Mouse (Mus musculus): ENCODE data around the gene Cacng3. TPM values are rescaled to one million over a fixed set of nuclear protein-coding genes. Genes with fewer than 3 reads are reported as not detected.

The Cacng3 gene
- polyA plus RNA-seq, 1 experiment from 2014 or later, result 0.64 TPM

DNA sequence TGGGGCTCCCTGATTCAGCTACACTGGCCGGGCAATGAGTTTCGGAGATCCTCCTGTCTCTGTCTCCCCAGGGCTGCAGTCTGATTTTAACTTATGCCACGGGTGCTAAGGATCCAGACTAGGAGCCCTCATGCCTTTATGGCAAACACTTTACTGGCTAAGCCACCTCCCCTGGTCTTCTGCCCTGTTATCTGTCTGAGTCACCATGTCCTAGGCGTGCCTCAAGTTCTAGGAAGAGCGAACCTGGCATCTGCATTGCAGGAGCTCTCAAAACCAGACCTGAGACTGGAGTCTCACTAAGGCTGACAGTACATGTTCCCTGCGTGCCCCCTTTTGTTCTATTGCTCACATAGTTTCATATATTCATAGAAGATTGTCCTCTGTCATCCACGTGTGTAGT is 119.6 kb downstream of the Cacng3 start:
- Histone ChIP-seq H3K9me3 (replicated peaks; ENCODE audit: control insufficient read depth, low read length) (no peaks in the 10 kb centered on the region), H3K9ac (ENCODE audit: low read depth, low read length) (no peak overlapping the region), H3K36me3 (ENCODE audit: control insufficient read depth, insufficient read depth, low read length) (no peaks in the 10 kb centered on the region), H3K27ac (ENCODE audit: low read depth, low read length) (no peak overlapping the region), H3K4me2 (no peak overlapping the region), H3K4me3 (ENCODE audit: low read depth, low read length) (no peak overlapping the region), H3K27me3 (ENCODE audit: control insufficient read depth, insufficient read depth, low read length) (no peaks in the 10 kb centered on the region), H3K4me1 (ENCODE audit: control insufficient read depth, insufficient read depth, low read length) (no peaks in the 10 kb centered on the region)
- 79% methylated on average over 7 of the region's 7 CpGs for WGBS (ENCODE audit: insufficient replicate concordance)
- peak; percentile 42; the same call in 1 of the 2 replicates for ATAC-seq (replicated peaks; ENCODE audit: insufficient number of reproducible peaks, low FRiP score, low TSS enrichment)

DNA sequence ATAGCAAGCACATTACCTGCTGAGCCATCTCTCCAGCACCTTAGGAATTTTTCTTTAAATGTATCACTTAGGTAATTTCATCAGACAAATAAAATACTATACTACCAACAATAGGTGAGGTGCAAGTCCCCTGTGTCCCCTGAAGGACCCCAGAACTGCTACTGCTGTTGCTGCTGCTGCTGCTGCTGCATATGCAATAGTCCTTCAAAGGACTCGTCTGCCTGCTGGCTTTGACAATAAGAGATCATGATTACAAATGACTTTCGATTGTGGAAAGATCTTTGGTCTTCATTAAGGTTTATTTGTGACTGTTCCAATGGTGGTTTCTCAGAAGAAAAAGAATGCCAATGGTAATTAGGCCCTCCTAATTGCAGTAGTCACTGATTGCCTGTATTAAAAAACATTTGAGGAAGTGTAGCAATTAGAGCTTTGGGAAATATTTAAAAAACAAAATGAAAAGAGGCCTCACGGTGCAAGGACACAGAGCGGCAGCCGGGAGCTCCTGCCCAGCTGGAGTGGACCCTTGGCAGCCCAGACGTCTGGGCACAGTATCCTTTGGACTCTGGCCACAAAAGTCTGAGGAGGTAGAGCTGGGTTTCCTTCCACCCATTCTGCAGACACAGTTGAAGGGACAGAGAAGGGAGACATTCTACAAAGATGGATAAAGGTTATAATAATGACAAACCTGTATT is 123.5 kb downstream of the Cacng3 start:
- Histone ChIP-seq H3K4me1 (ENCODE audit: control insufficient read depth, insufficient read depth, low read length) (no peaks in the 10 kb centered on the region), H3K27me3 (ENCODE audit: control insufficient read depth, insufficient read depth, low read length) (no peaks in the 10 kb centered on the region), H3K4me3 (ENCODE audit: low read depth, low read length) (no peak overlapping the region), H3K4me2 (no peak overlapping the region), H3K36me3 (ENCODE audit: control insufficient read depth, insufficient read depth, low read length) (no peaks in the 10 kb centered on the region), H3K9me3 (replicated peaks; ENCODE audit: control insufficient read depth, low read length) (no peaks in the 10 kb centered on the region), H3K27ac (ENCODE audit: low read depth, low read length) (no peak overlapping the region), H3K9ac (ENCODE audit: low read depth, low read length) (no peak overlapping the region)
- WGBS (ENCODE audit: insufficient replicate concordance), result 66% methylated on average over 6 of the region's 6 CpGs
- ATAC-seq (replicated peaks; ENCODE audit: insufficient number of reproducible peaks, low FRiP score, low TSS enrichment), result no peak

- H3K4me1 ChIP-seq (ENCODE audit: control insufficient read depth, insufficient read depth, low read length), result no peaks in the 10 kb centered on the region
- no peaks in the 10 kb centered on the region for H3K36me3 ChIP-seq (ENCODE audit: control insufficient read depth, insufficient read depth, low read length)
- H3K27me3 ChIP-seq (ENCODE audit: control insufficient read depth, insufficient read depth, low read length), result no peaks in the 10 kb centered on the region
- WGBS (ENCODE audit: insufficient replicate concordance), result 77% methylated on average over 6 of the region's 6 CpGs
- no peak overlapping the region for H3K27ac ChIP-seq (ENCODE audit: low read depth, low read length)
- H3K9ac ChIP-seq (ENCODE audit: low read depth, low read length), result no peak overlapping the region
- ATAC-seq (replicated peaks; ENCODE audit: insufficient number of reproducible peaks, low FRiP score, low TSS enrichment), result no peak
- no peak overlapping the region for H3K4me3 ChIP-seq (ENCODE audit: low read depth, low read length)
- no peaks in the 10 kb centered on the region for H3K9me3 ChIP-seq (replicated peaks; ENCODE audit: control insufficient read depth, low read length)
- no peak overlapping the region for H3K4me2 ChIP-seq
Observed at GRCm38 (mm10) chr7:122795140-122795539, 124.8 kb downstream of the Cacng3 start.

- Histone ChIP-seq H3K27ac (ENCODE audit: low read depth, low read length) (no peak overlapping the region), H3K36me3 (ENCODE audit: control insufficient read depth, insufficient read depth, low read length) (no peaks in the 10 kb centered on the region), H3K27me3 (ENCODE audit: control insufficient read depth, insufficient read depth, low read length) (no peaks in the 10 kb centered on the region), H3K9ac (ENCODE audit: low read depth, low read length) (no peak overlapping the region), H3K4me1 (ENCODE audit: control insufficient read depth, insufficient read depth, low read length) (no peaks in the 10 kb centered on the region), H3K4me3 (ENCODE audit: low read depth, low read length) (no peak overlapping the region), H3K4me2 (no peak overlapping the region), H3K9me3 (replicated peaks; ENCODE audit: control insufficient read depth, low read length) (no peaks in the 10 kb centered on the region)
- 75% methylated on average over 2 of the region's 2 CpGs for WGBS (ENCODE audit: insufficient replicate concordance)
- ATAC-seq (replicated peaks; ENCODE audit: insufficient number of reproducible peaks, low FRiP score, low TSS enrichment), result no peak
Observed at GRCm38 (mm10) chr7:122800821-122801220, 130.5 kb downstream of the Cacng3 start.

GRCm38 (mm10) chr7:122803839-122804496 is 133.7 kb downstream of the Cacng3 start:
- ATAC-seq (replicated peaks; ENCODE audit: insufficient number of reproducible peaks, low FRiP score, low TSS enrichment), result no peak
- no peak overlapping the region for H3K27ac ChIP-seq (ENCODE audit: low read depth, low read length)
- 67% methylated on average over 9 of the region's 9 CpGs for WGBS (ENCODE audit: insufficient replicate concordance)
- H3K9ac ChIP-seq (ENCODE audit: low read depth, low read length), result no peak overlapping the region
- H3K9me3 ChIP-seq (replicated peaks; ENCODE audit: control insufficient read depth, low read length), result no peaks in the 10 kb centered on the region
- no peaks in the 10 kb centered on the region for H3K27me3 ChIP-seq (ENCODE audit: control insufficient read depth, insufficient read depth, low read length)
- no peaks in the 10 kb centered on the region for H3K4me1 ChIP-seq (ENCODE audit: control insufficient read depth, insufficient read depth, low read length)
- H3K4me2 ChIP-seq, result no peak overlapping the region
- no peak overlapping the region for H3K4me3 ChIP-seq (ENCODE audit: low read depth, low read length)
- no peaks in the 10 kb centered on the region for H3K36me3 ChIP-seq (ENCODE audit: control insufficient read depth, insufficient read depth, low read length)

DNA sequence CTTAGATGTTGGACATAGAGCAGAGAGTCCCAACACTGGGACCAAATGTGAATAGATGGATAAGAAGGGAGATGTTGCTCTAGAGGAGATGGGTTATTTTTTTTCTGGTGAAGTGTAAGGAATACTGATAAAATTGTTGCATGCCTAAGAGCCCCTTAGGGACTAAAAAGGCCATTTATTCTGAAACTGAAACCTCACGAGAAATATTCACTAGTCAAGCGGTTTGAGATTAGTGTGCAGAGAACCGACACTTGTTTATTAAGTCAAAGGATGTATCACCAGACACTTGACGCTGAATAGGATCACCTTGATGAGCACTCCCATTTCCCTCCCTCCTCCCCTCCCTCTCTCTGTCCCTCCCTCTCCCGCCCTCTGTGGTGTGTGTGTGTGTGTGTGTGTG is 136.2 kb downstream of the Cacng3 start:
- Histone ChIP-seq H3K27me3 (ENCODE audit: control insufficient read depth, insufficient read depth, low read length) (no peaks in the 10 kb centered on the region), H3K9me3 (replicated peaks; ENCODE audit: control insufficient read depth, low read length) (no peaks in the 10 kb centered on the region), H3K9ac (ENCODE audit: low read depth, low read length) (no peak overlapping the region), H3K4me1 (ENCODE audit: control insufficient read depth, insufficient read depth, low read length) (no peaks in the 10 kb centered on the region), H3K4me2 (no peak overlapping the region), H3K27ac (ENCODE audit: low read depth, low read length) (no peak overlapping the region), H3K36me3 (ENCODE audit: control insufficient read depth, insufficient read depth, low read length) (no peaks in the 10 kb centered on the region), H3K4me3 (ENCODE audit: low read depth, low read length) (no peak overlapping the region)
- no peak for ATAC-seq (replicated peaks; ENCODE audit: insufficient number of reproducible peaks, low FRiP score, low TSS enrichment)
- WGBS (ENCODE audit: insufficient replicate concordance), result 52% methylated on average over 5 of the region's 5 CpGs

DNA sequence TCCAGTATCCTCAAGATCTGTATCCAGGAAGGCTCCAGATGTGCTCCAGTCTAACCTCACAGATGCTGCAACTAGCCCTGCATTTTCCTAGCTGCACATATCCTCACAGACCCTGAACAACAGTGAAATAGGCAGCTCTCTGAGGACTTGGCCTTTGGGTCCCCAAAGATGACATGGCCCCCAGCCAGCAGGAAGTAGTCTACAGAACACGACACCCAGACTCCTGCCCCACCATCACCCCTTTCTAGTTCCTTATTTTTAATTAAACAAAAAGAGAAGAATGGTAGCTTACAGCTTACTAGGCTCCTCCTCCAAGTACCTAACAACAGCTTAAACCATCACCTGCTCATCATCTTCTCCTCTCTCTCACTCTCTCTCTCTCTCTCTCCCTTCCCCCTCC is 143.4 kb downstream of the Cacng3 start:
- 56% methylated on average over 1 of the region's 1 CpGs for WGBS (ENCODE audit: insufficient replicate concordance)
- Histone ChIP-seq H3K36me3 (ENCODE audit: control insufficient read depth, insufficient read depth, low read length) (no peaks in the 10 kb centered on the region), H3K9me3 (replicated peaks; ENCODE audit: control insufficient read depth, low read length) (no peaks in the 10 kb centered on the region), H3K27ac (ENCODE audit: low read depth, low read length) (no peak overlapping the region), H3K4me3 (ENCODE audit: low read depth, low read length) (no peak overlapping the region), H3K9ac (ENCODE audit: low read depth, low read length) (no peak overlapping the region), H3K27me3 (ENCODE audit: control insufficient read depth, insufficient read depth, low read length) (no peaks in the 10 kb centered on the region), H3K4me2 (no peak overlapping the region), H3K4me1 (ENCODE audit: control insufficient read depth, insufficient read depth, low read length) (no peaks in the 10 kb centered on the region)
- no peak for ATAC-seq (replicated peaks; ENCODE audit: insufficient number of reproducible peaks, low FRiP score, low TSS enrichment)

DNA sequence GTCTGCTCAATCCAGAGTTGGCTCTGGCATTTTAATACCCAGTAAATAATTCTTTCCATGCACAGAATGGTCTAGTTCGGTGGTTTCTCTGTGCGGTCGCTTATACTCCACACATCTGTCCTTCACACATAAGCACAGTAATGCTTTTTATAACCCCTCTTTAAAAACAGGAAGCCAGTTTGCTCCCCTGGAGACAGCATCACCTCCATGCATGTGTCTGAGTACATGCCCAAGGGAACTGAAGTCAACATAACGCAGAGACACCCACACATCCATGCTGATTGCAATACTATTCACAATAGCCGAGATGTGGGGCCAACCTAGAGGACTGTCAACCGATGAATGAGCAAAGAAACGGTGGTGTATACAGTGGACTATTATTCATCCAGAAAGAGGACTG is 147.3 kb downstream of the Cacng3 start:
- no peak overlapping the region for H3K4me2 ChIP-seq
- no peaks in the 10 kb centered on the region for H3K27me3 ChIP-seq (ENCODE audit: control insufficient read depth, insufficient read depth, low read length)
- no peak for ATAC-seq (replicated peaks; ENCODE audit: insufficient number of reproducible peaks, low FRiP score, low TSS enrichment)
- no peak overlapping the region for H3K4me3 ChIP-seq (ENCODE audit: low read depth, low read length)
- no peaks in the 10 kb centered on the region for H3K4me1 ChIP-seq (ENCODE audit: control insufficient read depth, insufficient read depth, low read length)
- no peak overlapping the region for H3K9ac ChIP-seq (ENCODE audit: low read depth, low read length)
- H3K27ac ChIP-seq (ENCODE audit: low read depth, low read length), result no peak overlapping the region
- no peaks in the 10 kb centered on the region for H3K36me3 ChIP-seq (ENCODE audit: control insufficient read depth, insufficient read depth, low read length)
- H3K9me3 ChIP-seq (replicated peaks; ENCODE audit: control insufficient read depth, low read length), result no peaks in the 10 kb centered on the region
- WGBS (ENCODE audit: insufficient replicate concordance), result 85% methylated on average over 7 of the region's 7 CpGs

Measured in heart, embryonic 11.5 days (tissue).